Mouse (Mus musculus): ENCODE results near the gene Pla2g12b.
"Not testable (repeated sequence)": the region's sequence is repeated elsewhere in the genome, so short reads cannot be mapped to it uniquely, and the experiment has no call there.

The Pla2g12b gene

GRCm38 (mm10) chr10:59381563-59381962 is 21.9 kb upstream of the Pla2g12b start:
- H3K27me3 ChIP-seq (ENCODE audit: control insufficient read depth, insufficient read depth, low read length, poor library complexity, severe bottlenecking); H3K36me3 ChIP-seq (ENCODE audit: control insufficient read depth, insufficient read depth, low read length, poor library complexity, severe bottlenecking): not testable (repeated sequence)
- peak; percentile 11 for DNase-seq (ENCODE audit: low read depth, low spot score)

GRCm38 (mm10) chr10:59386951-59387350 is 16.5 kb upstream of the Pla2g12b start:
- no peak for DNase-seq (ENCODE audit: low read depth, low spot score)
- Histone ChIP-seq H3K36me3 (ENCODE audit: control insufficient read depth, insufficient read depth, low read length, poor library complexity, severe bottlenecking) (no peaks in the 10 kb centered on the region), H3K27me3 (ENCODE audit: control insufficient read depth, insufficient read depth, low read length, poor library complexity, severe bottlenecking) (no peaks in the 10 kb centered on the region)

- DNase-seq (ENCODE audit: low read depth, low spot score): no peak
- Histone ChIP-seq H3K27me3 (ENCODE audit: control insufficient read depth, insufficient read depth, low read length, poor library complexity, severe bottlenecking) (no peaks in the 10 kb centered on the region), H3K36me3 (ENCODE audit: control insufficient read depth, insufficient read depth, low read length, poor library complexity, severe bottlenecking) (no peaks in the 10 kb centered on the region)
Measured at GRCm38 (mm10) chr10:59389652-59390051, 13.8 kb upstream of the Pla2g12b start.

- Histone ChIP-seq H3K36me3 (ENCODE audit: control insufficient read depth, insufficient read depth, low read length, poor library complexity, severe bottlenecking) (no peaks in the 10 kb centered on the region), H3K27me3 (ENCODE audit: control insufficient read depth, insufficient read depth, low read length, poor library complexity, severe bottlenecking) (no peaks in the 10 kb centered on the region)
- no peak for DNase-seq (ENCODE audit: low read depth, low spot score)
Measured at GRCm38 (mm10) chr10:59391907-59392306, 11.6 kb upstream of the Pla2g12b start.

- H3K27me3 ChIP-seq (ENCODE audit: control insufficient read depth, insufficient read depth, low read length, poor library complexity, severe bottlenecking); H3K36me3 ChIP-seq (ENCODE audit: control insufficient read depth, insufficient read depth, low read length, poor library complexity, severe bottlenecking); DNase-seq (ENCODE audit: low read depth, low spot score): not testable (repeated sequence)
Measured at GRCm38 (mm10) chr10:59395461-59395860, 8.0 kb upstream of the Pla2g12b start, which contains the start of gene Gm10273. TSS of gene Gm10273 (plus strand) at chr10:59395632.

- H3K36me3 ChIP-seq (ENCODE audit: control insufficient read depth, insufficient read depth, low read length, poor library complexity, severe bottlenecking): no peaks in the 10 kb centered on the region
- no peak for DNase-seq (ENCODE audit: low read depth, low spot score)
- peaks cover 4% of the 10 kb centered on the region; the same call in 1 of the 2 replicates for H3K27me3 ChIP-seq (ENCODE audit: control insufficient read depth, insufficient read depth, low read length, poor library complexity, severe bottlenecking)
Measured at GRCm38 (mm10) chr10:59403793-59404149, 311 bp downstream of the Pla2g12b start.

- Histone ChIP-seq H3K36me3 (ENCODE audit: control insufficient read depth, insufficient read depth, low read length, poor library complexity, severe bottlenecking) (no peaks in the 10 kb centered on the region), H3K27me3 (ENCODE audit: control insufficient read depth, insufficient read depth, low read length, poor library complexity, severe bottlenecking) (peaks cover 4% of the 10 kb centered on the region; the same call in 1 of the 2 replicates)
- no peak for DNase-seq (ENCODE audit: low read depth, low spot score)
Measured at GRCm38 (mm10) chr10:59408499-59408898, 5.0 kb downstream of the Pla2g12b start.

- H3K36me3 ChIP-seq (ENCODE audit: control insufficient read depth, insufficient read depth, low read length, poor library complexity, severe bottlenecking): no peaks in the 10 kb centered on the region
- peaks cover 2% of the 10 kb centered on the region; the same call in 1 of the 2 replicates for H3K27me3 ChIP-seq (ENCODE audit: control insufficient read depth, insufficient read depth, low read length, poor library complexity, severe bottlenecking)
- no peak for DNase-seq (ENCODE audit: low read depth, low spot score)
Measured at GRCm38 (mm10) chr10:59410264-59410663, 6.8 kb downstream of the Pla2g12b start.

- H3K36me3 ChIP-seq (ENCODE audit: control insufficient read depth, insufficient read depth, low read length, poor library complexity, severe bottlenecking): no peaks in the 10 kb centered on the region
- DNase-seq (ENCODE audit: low read depth, low spot score): no peak
- H3K27me3 ChIP-seq (ENCODE audit: control insufficient read depth, insufficient read depth, low read length, poor library complexity, severe bottlenecking): no peaks in the 10 kb centered on the region; the same call in 1 of the 2 replicates
Measured at GRCm38 (mm10) chr10:59413711-59414110, 10.3 kb downstream of the Pla2g12b start.

GRCm38 (mm10) chr10:59416623-59417022 is 13.2 kb downstream of the Pla2g12b start:
- Histone ChIP-seq H3K36me3 (ENCODE audit: control insufficient read depth, insufficient read depth, low read length, poor library complexity, severe bottlenecking) (no peaks in the 10 kb centered on the region), H3K27me3 (ENCODE audit: control insufficient read depth, insufficient read depth, low read length, poor library complexity, severe bottlenecking) (no peaks in the 10 kb centered on the region; the same call in 1 of the 2 replicates)
- DNase-seq (ENCODE audit: low read depth, low spot score): no peak

- Histone ChIP-seq H3K36me3 (ENCODE audit: control insufficient read depth, insufficient read depth, low read length, poor library complexity, severe bottlenecking) (no peaks in the 10 kb centered on the region), H3K27me3 (ENCODE audit: control insufficient read depth, insufficient read depth, low read length, poor library complexity, severe bottlenecking) (no peaks in the 10 kb centered on the region)
- no peak for DNase-seq (ENCODE audit: low read depth, low spot score)
Measured at GRCm38 (mm10) chr10:59419516-59419915, 16.1 kb downstream of the Pla2g12b start.

GRCm38 (mm10) chr10:59424453-59424852 is 21.0 kb downstream of the Pla2g12b start:
- DNase-seq (ENCODE audit: low read depth, low spot score): no peak
- no peaks in the 10 kb centered on the region for H3K36me3 ChIP-seq (ENCODE audit: control insufficient read depth, insufficient read depth, low read length, poor library complexity, severe bottlenecking)
- H3K27me3 ChIP-seq (ENCODE audit: control insufficient read depth, insufficient read depth, low read length, poor library complexity, severe bottlenecking): no peaks in the 10 kb centered on the region

- Histone ChIP-seq H3K36me3 (ENCODE audit: control insufficient read depth, insufficient read depth, low read length, poor library complexity, severe bottlenecking) (no peaks in the 10 kb centered on the region), H3K27me3 (ENCODE audit: control insufficient read depth, insufficient read depth, low read length, poor library complexity, severe bottlenecking) (no peaks in the 10 kb centered on the region)
- DNase-seq (ENCODE audit: low read depth, low spot score): no peak
Measured at GRCm38 (mm10) chr10:59425369-59425768, 21.9 kb downstream of the Pla2g12b start.

- no peak for DNase-seq (ENCODE audit: low read depth, low spot score)
- Histone ChIP-seq H3K36me3 (ENCODE audit: control insufficient read depth, insufficient read depth, low read length, poor library complexity, severe bottlenecking) (no peaks in the 10 kb centered on the region), H3K27me3 (ENCODE audit: control insufficient read depth, insufficient read depth, low read length, poor library complexity, severe bottlenecking) (no peaks in the 10 kb centered on the region)
Measured at GRCm38 (mm10) chr10:59426371-59426770, 22.9 kb downstream of the Pla2g12b start.

- Histone ChIP-seq H3K36me3 (ENCODE audit: control insufficient read depth, insufficient read depth, low read length, poor library complexity, severe bottlenecking) (no peaks in the 10 kb centered on the region), H3K27me3 (ENCODE audit: control insufficient read depth, insufficient read depth, low read length, poor library complexity, severe bottlenecking) (no peaks in the 10 kb centered on the region)
- DNase-seq (ENCODE audit: low read depth, low spot score): no peak
Measured at GRCm38 (mm10) chr10:59429448-59430135, 26.1 kb downstream of the Pla2g12b start.

- DNase-seq (ENCODE audit: low read depth, low spot score): no peak
Measured at GRCm38 (mm10) chr10:59430701-59431218, 27.3 kb downstream of the Pla2g12b start.

More at GRCm38 (mm10) chr10:59430701-59431218, 27.3 kb downstream of the Pla2g12b start:
- no peaks in the 10 kb centered on the region for H3K27me3 ChIP-seq (ENCODE audit: control insufficient read depth, insufficient read depth, low read length, poor library complexity, severe bottlenecking)
- no peaks in the 10 kb centered on the region for H3K36me3 ChIP-seq (ENCODE audit: control insufficient read depth, insufficient read depth, low read length, poor library complexity, severe bottlenecking)
